Mouse (Mus musculus) midbrain, embryonic 12.5 days (tissue): ENCODE measurements around the gene Ren1. TPM values are rescaled to one million over a fixed set of nuclear protein-coding genes. Genes with fewer than 3 reads are reported as not detected.

ENCODE experiments used
- ATAC-seq: fragments of 200-750 bp; cut with Nextera tagmentation; 2 replicates; pipeline ENCODE4 v1.8.0; 2017; ENCODE audit warnings: low read depth, moderate TSS enrichment, moderate library complexity; ENCODE audit not compliant: low FRiP score
- H3K27ac ChIP-seq: fragments of 300-500 bp; sonication (generic); replicated peaks from 2 replicates; pipeline ENCODE4 v1.5.1; 2016; ENCODE audit warnings: mild to moderate bottlenecking
- H3K27me3 ChIP-seq: fragments of 300-500 bp; sonication (generic); 2 replicates; pipeline ENCODE4 v1.6.1; 2016; ENCODE audit warnings: mild to moderate bottlenecking
- H3K36me3 ChIP-seq: fragments of 300-500 bp; sonication (generic); 2 replicates; pipeline ENCODE4 v1.6.1; 2016
- H3K4me1 ChIP-seq: fragments of 300-500 bp; sonication (generic); 2 replicates; pipeline ENCODE4 v1.6.1; 2016
- H3K4me2 ChIP-seq: fragments of 300-500 bp; sonication (generic); replicated peaks from 2 replicates; pipeline ENCODE4 v1.6.1; 2016; ENCODE audit warnings: mild to moderate bottlenecking, moderate library complexity
- H3K4me3 ChIP-seq: fragments of 300-500 bp; sonication (generic); 2 replicates; pipeline ENCODE4 v1.5.1; 2016; ENCODE audit warnings: mild to moderate bottlenecking
- H3K9ac ChIP-seq: fragments of 300-500 bp; sonication (generic); replicated peaks from 2 replicates; pipeline ENCODE4 v1.6.1; 2016; ENCODE audit warnings: mild to moderate bottlenecking, moderate library complexity
- H3K9me3 ChIP-seq: fragments of 300-500 bp; sonication (generic); 2 replicates; pipeline ENCODE4 v1.6.1; 2016; ENCODE audit warnings: mild to moderate bottlenecking
- WGBS: fragments of 180-500 bp; shearing (Covaris S2); methylation state at CpG from one replicate; pipeline ENCODE4 v1.1.7; 2016; 5-methylcytosine and 5-hydroxymethylcytosine counted together
- polyA plus RNA-seq: library from polyadenylated mRNA; unstranded; fragments of >200 nt; fragmentation: Nextera tagmentation; extraction: Ambion mirVana; gene quantifications from 2 replicates; pipeline ENCODE4 v1.2.1, GENCODE M21; 2016

Ren1 gene
- not detected in 2 replicates for polyA plus RNA-seq

- 96% methylated on average over 1 of the region's 1 CpGs for WGBS
- no peak within 1 kb of the TSS for H3K9ac ChIP-seq
- H3K27me3 ChIP-seq, result peaks cover 23% of the 10 kb centered on the region
- H3K4me1 ChIP-seq, result no peaks in the 10 kb centered on the region
- H3K36me3 ChIP-seq, result no peaks in the 10 kb centered on the region
- H3K4me3 ChIP-seq, result no peak within 1 kb of the TSS
- H3K27ac ChIP-seq, result no peak within 1 kb of the TSS
- no peak within 1 kb of the TSS for H3K4me2 ChIP-seq
- ATAC-seq, result no peak
- H3K9me3 ChIP-seq, result no peaks in the 10 kb centered on the region
Measured at GRCm38 (mm10) chr1:133350210-133350609, at the start of gene Ren1. TSS of gene Ren1 (plus strand) at chr1:133350510.

DNA sequence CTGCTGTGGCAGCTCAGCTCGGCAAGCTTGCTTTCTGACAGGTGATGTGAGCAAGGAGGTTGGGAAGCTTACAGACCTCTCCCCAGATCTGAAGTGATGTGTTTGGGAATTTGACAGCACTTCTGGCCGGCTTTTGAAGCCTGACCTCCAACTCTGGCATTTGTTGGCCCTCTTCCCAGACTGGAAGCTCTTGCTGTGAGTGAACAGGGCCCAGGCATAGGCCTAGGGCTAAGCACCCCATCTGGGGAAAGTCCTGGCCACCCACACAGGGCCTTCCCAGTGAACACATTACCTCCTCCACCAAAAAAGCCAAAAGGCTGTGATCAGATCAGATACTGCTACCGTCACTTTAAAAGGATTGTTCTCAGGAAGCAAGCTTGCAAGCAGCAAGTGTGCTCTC is 47.8 kb upstream of the Ren1 start:
- Histone ChIP-seq H3K9me3 (no peaks in the 10 kb centered on the region), H3K4me3 (no peak overlapping the region), H3K4me2 (no peak overlapping the region), H3K27ac (no peak overlapping the region), H3K27me3 (no peaks in the 10 kb centered on the region), H3K9ac (no peak overlapping the region), H3K4me1 (peaks cover 13% of the 10 kb centered on the region), H3K36me3 (peaks cover 32% of the 10 kb centered on the region)
- WGBS, result 42% methylated on average over 3 of the region's 3 CpGs
- ATAC-seq, result no peak

- Histone ChIP-seq H3K4me2 (no peak overlapping the region), H3K27ac (no peak overlapping the region; the same call in 1 of the 2 replicates)
- 6% methylated on average over 4 of the region's 4 CpGs for WGBS
Measured at GRCm38 (mm10) chr1:133306842-133307241, 43.5 kb upstream of the Ren1 start.

DNA sequence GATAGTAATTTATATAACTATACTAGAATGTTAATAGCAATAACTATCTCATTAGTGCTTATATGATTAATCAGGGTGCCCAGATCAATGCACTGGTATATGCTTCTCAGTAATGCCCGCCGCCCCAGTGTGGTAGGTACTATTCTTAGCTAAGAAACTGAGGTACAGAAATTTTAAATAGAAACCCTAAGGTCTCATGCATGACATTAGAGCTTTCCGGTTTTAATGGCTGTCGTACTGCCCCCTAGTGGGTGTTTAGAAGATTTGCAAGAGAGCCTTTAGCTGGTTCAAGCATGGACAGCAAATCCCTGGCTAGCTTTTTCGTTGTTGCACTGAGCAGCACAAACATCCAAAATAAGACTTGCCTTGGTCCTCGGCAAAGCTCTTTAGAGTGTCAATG is 43.0 kb upstream of the Ren1 start:
- ATAC-seq, result no peak
- WGBS, result 12% methylated on average over 6 of the region's 6 CpGs
- peaks cover 12% of the 10 kb centered on the region for H3K4me1 ChIP-seq

More at GRCm38 (mm10) chr1:133306842-133307241, 43.5 kb upstream of the Ren1 start:
- H3K36me3 ChIP-seq, result no peaks in the 10 kb centered on the region
- no peak overlapping the region for H3K4me3 ChIP-seq
- H3K9ac ChIP-seq, result no peak overlapping the region
- H3K27me3 ChIP-seq, result no peaks in the 10 kb centered on the region
- peaks cover 7% of the 10 kb centered on the region for H3K4me1 ChIP-seq
- no peaks in the 10 kb centered on the region for H3K9me3 ChIP-seq
- 0 out of 2 replicates have a peak, but pooled peaks have one; percentile 45 for ATAC-seq

GRCm38 (mm10) chr1:133309652-133310267 is 40.5 kb upstream of the Ren1 start, which contains the start of gene Golt1a:
TSS of gene Golt1a (plus strand) at chr1:133309800.
- Histone ChIP-seq H3K9me3 (no peaks in the 10 kb centered on the region), H3K4me1 (peaks cover 18% of the 10 kb centered on the region), H3K9ac (no peak within 1 kb of the TSS), H3K27me3 (no peaks in the 10 kb centered on the region), H3K4me3 (no peak within 1 kb of the TSS), H3K36me3 (no peaks in the 10 kb centered on the region), H3K4me2 (no peak within 1 kb of the TSS), H3K27ac (no peak within 1 kb of the TSS)
- 68% methylated on average over 14 of the region's 14 CpGs for WGBS
- no peak for ATAC-seq

More for the DNA sequence above, 43.0 kb upstream of the Ren1 start:
- no peaks in the 10 kb centered on the region for H3K27me3 ChIP-seq
- H3K9ac ChIP-seq, result no peak overlapping the region
- H3K4me3 ChIP-seq, result no peak overlapping the region
- no peak overlapping the region for H3K27ac ChIP-seq
- H3K36me3 ChIP-seq, result no peaks in the 10 kb centered on the region
- no peak overlapping the region for H3K4me2 ChIP-seq
- no peaks in the 10 kb centered on the region for H3K9me3 ChIP-seq

GRCm38 (mm10) chr1:133311240-133311639 is 39.1 kb upstream of the Ren1 start:
- Histone ChIP-seq H3K27me3 (no peaks in the 10 kb centered on the region), H3K36me3 (no peaks in the 10 kb centered on the region), H3K4me1 (peaks cover 18% of the 10 kb centered on the region), H3K27ac (0 out of 2 replicates have a peak overlapping the region, but pooled peaks have one; percentile 21), H3K9me3 (no peaks in the 10 kb centered on the region), H3K4me2 (no peak overlapping the region), H3K4me3 (no peak overlapping the region), H3K9ac (no peak overlapping the region)
- ATAC-seq, result no peak
- WGBS, result 61% methylated on average over 4 of the region's 4 CpGs

GRCm38 (mm10) chr1:133311946-133312345 is 38.4 kb upstream of the Ren1 start:
- WGBS, result 19% methylated on average over 10 of the region's 10 CpGs

DNA sequence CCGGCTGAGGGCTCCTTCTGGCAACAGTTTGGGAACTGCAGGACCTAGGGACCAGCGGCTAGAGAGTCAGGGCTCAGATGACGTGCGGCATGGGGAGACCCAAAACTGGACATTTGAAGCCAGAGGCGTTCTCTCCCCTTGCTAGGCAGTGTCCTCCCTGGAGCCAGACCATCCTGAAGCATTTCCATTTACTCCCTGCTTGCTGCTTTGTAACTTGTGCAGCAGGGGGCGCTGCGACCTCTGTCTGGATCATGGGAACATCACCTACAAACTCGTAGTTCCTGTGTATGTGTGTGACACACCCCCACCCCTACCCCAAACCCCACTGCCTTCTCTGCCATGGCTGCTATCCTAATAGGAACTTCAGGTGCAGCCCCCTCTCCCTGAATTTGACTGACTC is 35.9 kb upstream of the Ren1 start:
- 0 out of 2 replicates have a peak, but pooled peaks cover 5% of the 10 kb centered on the region for H3K9me3 ChIP-seq
- H3K4me2 ChIP-seq, result no peak overlapping the region
- peaks cover 11% of the 10 kb centered on the region for H3K4me1 ChIP-seq
- no peaks in the 10 kb centered on the region for H3K36me3 ChIP-seq
- no peak overlapping the region for H3K9ac ChIP-seq
- ATAC-seq, result no peak
- 23% methylated on average over 8 of the region's 8 CpGs for WGBS
- H3K27ac ChIP-seq, result no peak overlapping the region
- no peaks in the 10 kb centered on the region for H3K27me3 ChIP-seq
- H3K4me3 ChIP-seq, result no peak overlapping the region

More at GRCm38 (mm10) chr1:133311946-133312345, 38.4 kb upstream of the Ren1 start:
- H3K4me2 ChIP-seq, result 0 out of 2 replicates have a peak overlapping the region, but pooled peaks have one; percentile 3
- no peak overlapping the region for H3K4me3 ChIP-seq
- no peaks in the 10 kb centered on the region for H3K27me3 ChIP-seq
- no peaks in the 10 kb centered on the region for H3K9me3 ChIP-seq
- no peaks in the 10 kb centered on the region for H3K36me3 ChIP-seq
- no peak overlapping the region; the same call in 1 of the 2 replicates for H3K9ac ChIP-seq
- H3K27ac ChIP-seq, result 0 out of 2 replicates have a peak overlapping the region, but pooled peaks have one; percentile 11
- H3K4me1 ChIP-seq, result peaks cover 15% of the 10 kb centered on the region
- 0 out of 2 replicates have a peak, but pooled peaks have one; percentile 20 for ATAC-seq

DNA sequence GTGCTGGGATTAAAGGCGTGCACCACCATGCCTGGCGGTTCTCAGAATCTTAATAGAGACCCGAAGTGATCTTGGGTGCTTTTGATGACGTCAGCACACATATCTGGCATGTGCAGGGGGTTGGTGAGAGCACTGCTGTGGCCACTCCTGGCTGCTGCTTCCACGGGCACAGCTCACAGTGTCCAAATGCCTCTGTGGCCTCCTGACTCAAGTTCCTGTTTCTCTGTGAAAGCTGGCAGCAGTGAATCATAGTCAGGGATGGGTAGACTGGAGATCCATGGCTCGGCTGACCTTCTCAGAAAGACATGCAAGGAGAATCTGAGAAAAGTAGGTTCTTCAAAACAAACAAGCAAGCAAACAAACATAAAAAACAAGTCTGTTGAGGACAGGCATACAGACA is 34.5 kb upstream of the Ren1 start:
- ATAC-seq, result no peak
- Histone ChIP-seq H3K9ac (no peak overlapping the region), H3K4me1 (peaks cover 11% of the 10 kb centered on the region), H3K9me3 (0 out of 2 replicates have a peak, but pooled peaks cover 5% of the 10 kb centered on the region), H3K4me3 (no peak overlapping the region), H3K36me3 (no peaks in the 10 kb centered on the region), H3K27me3 (peaks cover 3% of the 10 kb centered on the region; the same call in 1 of the 2 replicates), H3K4me2 (no peak overlapping the region), H3K27ac (no peak overlapping the region)
- WGBS, result 86% methylated on average over 6 of the region's 6 CpGs

DNA sequence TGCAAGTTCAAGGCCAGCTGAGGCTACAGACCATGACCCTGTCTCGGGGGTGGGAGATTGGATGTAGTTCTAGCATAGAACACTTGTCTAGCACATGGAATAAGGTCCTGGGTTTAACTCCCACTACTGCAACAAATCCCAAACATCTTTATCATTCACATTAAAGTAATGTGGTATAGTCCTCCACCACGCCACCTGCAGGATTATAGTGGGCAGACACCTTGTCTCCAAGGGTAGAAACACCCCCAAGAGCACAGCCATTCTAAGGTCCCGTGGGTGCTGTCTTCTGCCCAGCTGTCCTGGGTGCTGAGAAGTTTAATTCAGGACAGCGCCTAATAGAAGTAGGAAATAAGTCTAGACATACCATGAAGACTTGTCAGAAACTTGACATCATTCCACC is 33.7 kb upstream of the Ren1 start:
- no peak overlapping the region for H3K9ac ChIP-seq
- WGBS, result 82% methylated on average over 4 of the region's 4 CpGs
- H3K4me1 ChIP-seq, result peaks cover 13% of the 10 kb centered on the region
- H3K9me3 ChIP-seq, result 0 out of 2 replicates have a peak, but pooled peaks cover 5% of the 10 kb centered on the region
- H3K27ac ChIP-seq, result no peak overlapping the region
- ATAC-seq, result no peak
- peaks cover 8% of the 10 kb centered on the region; the same call in 1 of the 2 replicates for H3K27me3 ChIP-seq
- no peak overlapping the region for H3K4me2 ChIP-seq
- no peaks in the 10 kb centered on the region for H3K36me3 ChIP-seq
- H3K4me3 ChIP-seq, result no peak overlapping the region

DNA sequence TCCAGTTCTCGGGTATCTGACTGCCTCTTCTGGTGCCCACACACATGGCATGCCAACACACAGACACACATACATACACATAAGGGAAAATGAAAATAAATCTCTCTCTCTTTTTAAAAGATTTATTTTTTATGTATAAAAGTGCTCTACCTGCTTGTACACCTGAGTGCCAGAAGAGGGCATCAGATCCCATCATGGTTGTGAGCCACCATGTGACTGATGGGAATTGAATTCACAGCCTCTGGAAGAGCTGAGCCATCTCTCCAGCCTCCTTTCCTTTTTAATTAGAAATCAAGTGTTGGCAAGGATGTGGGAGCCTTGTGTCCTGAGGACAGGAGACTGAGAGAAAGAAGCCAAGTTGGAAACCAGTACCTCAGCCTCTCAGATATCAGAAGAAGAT is 33.2 kb upstream of the Ren1 start:
- H3K4me3 ChIP-seq, result no peak overlapping the region
- H3K9me3 ChIP-seq, result 0 out of 2 replicates have a peak, but pooled peaks cover 5% of the 10 kb centered on the region
- H3K9ac ChIP-seq, result no peak overlapping the region
- peaks cover 8% of the 10 kb centered on the region; the same call in 1 of the 2 replicates for H3K27me3 ChIP-seq
- no peak for ATAC-seq
- no peaks in the 10 kb centered on the region for H3K36me3 ChIP-seq
- WGBS, result 74% methylated on average over 1 of the region's 1 CpGs
- no peak overlapping the region for H3K27ac ChIP-seq
- no peak overlapping the region for H3K4me2 ChIP-seq
- H3K4me1 ChIP-seq, result peaks cover 10% of the 10 kb centered on the region; the same call in 1 of the 2 replicates

GRCm38 (mm10) chr1:133321267-133321925 is 28.9 kb upstream of the Ren1 start, which contains the start of gene Kiss1:
TSS of gene Kiss1 (plus strand) at chr1:133321875.
- ATAC-seq, result no peak; the same call in 1 of the 2 replicates
- H3K36me3 ChIP-seq, result no peaks in the 10 kb centered on the region
- H3K4me3 ChIP-seq, result no peak within 1 kb of the TSS
- no peak within 1 kb of the TSS for H3K9ac ChIP-seq
- H3K9me3 ChIP-seq, result 0 out of 2 replicates have a peak, but pooled peaks cover 5% of the 10 kb centered on the region
- peaks cover 14% of the 10 kb centered on the region; the same call in 1 of the 2 replicates for H3K27me3 ChIP-seq
- 87% methylated on average over 13 of the region's 13 CpGs for WGBS
- H3K4me2 ChIP-seq, result no peak within 1 kb of the TSS
- H3K4me1 ChIP-seq, result peaks cover 13% of the 10 kb centered on the region; the same call in 1 of the 2 replicates
- no peak within 1 kb of the TSS for H3K27ac ChIP-seq
